Mouse (Mus musculus) G1E (cell line): ENCODE data around the gene Smg6. TPM values are rescaled to one million over a fixed set of nuclear protein-coding genes. Genes with fewer than 3 reads are reported as not detected.
"Not testable (repeated sequence)": the region's sequence is repeated elsewhere in the genome, so short reads cannot be mapped to it uniquely, and the experiment has no call there.

Experiments
- ATAC-seq: 2 replicates; pipeline ENCODE4 v1.8.0; 2016; ENCODE audit warnings: mild to moderate bottlenecking; ENCODE audit not compliant: insufficient number of reproducible peaks, poor library complexity, low FRiP score, severe bottlenecking; ENCODE audit errors: extremely low read depth
- DNase-seq: peaks from one replicate; pipeline ENCODE4 v3.0.0; 2012; ENCODE audit warnings: low spot score
- H3K27me3 ChIP-seq: 2 replicates; pipeline ENCODE4 v1.6.1; 2012; ENCODE audit warnings: mild to moderate bottlenecking, low read length, inconsistent platforms; ENCODE audit not compliant: insufficient read depth
- H3K36me3 ChIP-seq: replicated peaks from 2 replicates; pipeline ENCODE3; 2012; ENCODE audit warnings: mild to moderate bottlenecking, inconsistent platforms
- H3K4me1 ChIP-seq: 2 replicates; pipeline ENCODE4 v1.6.1; 2012; ENCODE audit warnings: low read depth, low read length, inconsistent platforms, mixed read lengths; ENCODE audit not compliant: insufficient read depth
- H3K4me3 ChIP-seq: 2 replicates; pipeline ENCODE4 v1.5.1; 2012; ENCODE audit warnings: low read depth, mild to moderate bottlenecking, inconsistent platforms, low read length, moderate library complexity, mixed read lengths
- H3K9me3 ChIP-seq: replicated peaks from 2 replicates; pipeline ENCODE4 v1.6.1; 2012; ENCODE audit warnings: inconsistent platforms
- CTCF ChIP-seq: IDR thresholded peaks from 2 replicates; pipeline ENCODE4 v1.5.1; 2012; ENCODE audit warnings: low read depth, low read length, inconsistent platforms, mixed read lengths
- GATA1 ChIP-seq: IDR thresholded peaks from 2 replicates; pipeline ENCODE4 v1.6.1; 2012; ENCODE audit warnings: borderline replicate concordance, low read length, inconsistent platforms, mixed read lengths
- GATA2 ChIP-seq: IDR thresholded peaks from 2 replicates; pipeline ENCODE4 v1.6.1; 2012; ENCODE audit warnings: low read depth, low read length, inconsistent platforms, borderline replicate concordance
- POLR2AphosphoS5 ChIP-seq: IDR thresholded peaks from 2 replicates; pipeline ENCODE4 v1.6.1; 2012; ENCODE audit warnings: low read depth, low read length, inconsistent platforms; ENCODE audit not compliant: insufficient replicate concordance
- TAL1 ChIP-seq: conservative IDR thresholded peaks from 2 replicates; pipeline ENCODE4 v1.6.1; 2012; ENCODE audit warnings: low read depth, low read length, inconsistent platforms, mixed read lengths
- polyA plus RNA-seq: library from polyadenylated mRNA; stranded (reverse); fragments of >175 nt; gene quantifications from 2 replicates; pipeline ENCODE4 v1.2.3, GENCODE M21; 2012
- total RNA-seq, 2 experiments: library from RNA; stranded (forward) in 1 of 2; stranded (reverse) in 1 of 2; fragments of 200-1000 nt in 1 of 2; fragments of >200 nt in 1 of 2; fragmentation: Nextera tagmentation in 1 of 2; gene quantifications; 2 replicates each; pipeline ENCODE4 v1.2.3; 2014 to 2017

Smg6 gene
- total and polyA plus RNA-seq, 3 experiments: 17.4 to 54.3 (median 42.1) TPM

DNA sequence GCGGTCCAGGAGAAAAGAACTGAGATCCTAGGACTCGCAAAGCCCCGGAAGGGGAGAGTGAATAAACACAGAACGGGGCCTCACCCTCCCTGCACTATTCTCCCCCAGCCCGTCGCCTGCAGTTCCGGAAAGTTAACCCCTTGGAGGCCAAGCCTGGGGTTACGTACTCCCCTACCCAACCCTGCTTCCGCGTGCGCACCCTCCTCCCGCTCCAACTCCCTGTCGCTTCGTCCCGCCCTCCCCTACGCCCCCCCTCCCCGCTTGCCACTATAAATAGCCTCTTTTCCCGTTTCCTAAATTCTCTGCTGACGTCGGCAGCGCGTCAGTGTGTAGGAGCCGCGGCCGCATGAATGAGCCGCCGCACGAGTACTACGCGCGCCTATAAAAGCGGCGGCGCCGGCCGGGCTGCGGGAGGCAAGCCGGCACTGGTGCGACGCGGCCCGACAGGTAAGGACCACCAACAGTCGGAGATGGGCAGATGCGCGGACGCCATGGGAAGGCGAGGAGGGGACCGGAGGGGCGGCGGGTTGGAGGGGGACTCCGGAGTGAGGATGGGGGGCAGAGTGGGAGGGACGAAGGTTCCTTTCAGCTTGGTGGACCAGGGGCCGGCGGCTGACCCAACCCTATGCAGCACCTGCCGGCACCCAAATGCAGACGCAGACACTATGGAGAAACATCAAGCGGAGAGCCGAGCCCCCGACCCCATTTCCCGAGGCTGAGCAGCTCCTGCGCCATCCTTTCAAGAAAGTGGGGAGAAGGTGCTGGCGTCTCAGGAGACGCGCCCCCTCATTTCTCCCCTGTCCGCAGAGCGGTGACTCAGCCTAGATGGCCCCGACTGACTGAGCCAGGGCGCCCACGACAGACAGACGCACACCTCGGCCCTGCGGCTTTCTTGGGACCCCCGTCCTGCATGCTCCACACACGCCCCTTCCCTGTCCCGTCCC is 246.8 kb downstream of the Smg6 start:
- no peak for DNase-seq
- peaks cover 52% of the 10 kb centered on the region for H3K27me3 ChIP-seq
- peaks cover 38% of the 10 kb centered on the region for H3K4me1 ChIP-seq
- peaks cover 20% of the 10 kb centered on the region for H3K36me3 ChIP-seq
- peak overlapping the region; percentile 73 for H3K4me3 ChIP-seq
- H3K9me3 ChIP-seq: peaks cover 42% of the 10 kb centered on the region
- no peak for ATAC-seq
- TF ChIP-seq TAL1 (no peak), CTCF (no peak), GATA2 (no peak), GATA1 (no peak), POLR2AphosphoS5 (no peak)

DNA sequence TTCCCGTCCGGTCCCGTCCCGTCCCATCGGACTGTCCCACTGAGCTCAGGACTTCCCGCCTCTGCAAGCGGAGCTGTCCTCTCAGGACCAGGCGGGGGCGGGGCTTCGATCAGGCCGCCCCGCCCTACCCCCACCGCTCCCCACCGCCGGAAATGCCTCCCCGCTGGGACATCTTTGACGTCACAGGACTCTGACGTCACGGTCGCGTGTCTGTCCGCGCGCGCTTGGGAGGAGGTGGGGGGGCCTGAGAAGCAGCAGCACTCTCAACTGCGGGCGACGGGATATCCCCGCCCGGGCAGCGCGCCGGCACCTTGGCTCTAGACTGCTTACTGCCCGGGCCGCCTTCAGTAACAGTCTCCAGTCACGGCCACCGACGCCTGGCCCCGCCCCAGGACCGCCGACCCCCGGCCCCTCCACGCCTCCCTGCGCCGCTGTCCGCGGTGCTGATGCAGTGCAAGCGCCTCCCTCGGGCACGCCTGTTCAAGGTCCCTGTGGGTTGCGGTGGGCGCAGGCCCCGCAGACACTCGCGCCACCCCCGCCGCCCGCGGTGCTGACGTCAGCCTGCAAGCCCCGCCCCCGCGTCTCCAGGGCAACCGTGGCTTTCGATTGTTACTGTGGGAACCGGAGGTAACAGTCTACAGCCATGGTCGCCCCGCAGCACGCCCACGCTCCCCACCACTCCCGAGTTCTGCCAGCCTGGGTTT is 247.6 kb downstream of the Smg6 start:
- TF ChIP-seq CTCF (no peak), POLR2AphosphoS5 (no peak), TAL1 (no peak), GATA2 (no peak), GATA1 (no peak)
- Histone ChIP-seq H3K27me3 (peaks cover 49% of the 10 kb centered on the region), H3K36me3 (peaks cover 27% of the 10 kb centered on the region), H3K9me3 (peaks cover 34% of the 10 kb centered on the region), H3K4me1 (peaks cover 46% of the 10 kb centered on the region), H3K4me3 (peak overlapping the region; percentile 73)
- DNase-seq (peak; percentile 85), ATAC-seq (no peak)

DNA sequence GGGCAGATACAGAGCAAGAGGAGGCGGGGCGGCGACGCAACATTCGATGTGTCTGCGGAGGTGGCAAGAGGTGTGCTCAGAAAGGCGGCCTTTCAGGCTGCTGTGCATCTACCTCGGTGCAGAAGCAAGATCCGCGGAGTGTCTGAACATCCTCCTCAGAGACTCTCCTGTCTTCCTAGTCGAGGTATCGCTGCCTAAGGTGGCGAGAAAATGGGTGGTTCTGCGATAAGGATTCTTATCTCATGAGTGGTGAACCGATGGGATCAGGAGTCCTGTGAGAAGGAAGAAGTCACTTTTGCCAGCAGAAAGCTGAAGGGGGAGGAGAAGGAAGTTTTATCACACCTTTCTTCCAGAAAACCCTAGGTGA is 248.2 kb downstream of the Smg6 start:
- no peak for TF ChIP-seq POLR2AphosphoS5
- TF ChIP-seq GATA2: no peak
- no peak for TF ChIP-seq CTCF
- no peak for TF ChIP-seq TAL1
- TF ChIP-seq GATA1: no peak
- peaks cover 47% of the 10 kb centered on the region for H3K27me3 ChIP-seq
- no peak for DNase-seq
- H3K4me3 ChIP-seq: peak overlapping the region; percentile 73
- ATAC-seq: no peak
- peaks cover 48% of the 10 kb centered on the region for H3K4me1 ChIP-seq
- H3K36me3 ChIP-seq: peaks cover 28% of the 10 kb centered on the region
- H3K9me3 ChIP-seq: peaks cover 28% of the 10 kb centered on the region

DNA sequence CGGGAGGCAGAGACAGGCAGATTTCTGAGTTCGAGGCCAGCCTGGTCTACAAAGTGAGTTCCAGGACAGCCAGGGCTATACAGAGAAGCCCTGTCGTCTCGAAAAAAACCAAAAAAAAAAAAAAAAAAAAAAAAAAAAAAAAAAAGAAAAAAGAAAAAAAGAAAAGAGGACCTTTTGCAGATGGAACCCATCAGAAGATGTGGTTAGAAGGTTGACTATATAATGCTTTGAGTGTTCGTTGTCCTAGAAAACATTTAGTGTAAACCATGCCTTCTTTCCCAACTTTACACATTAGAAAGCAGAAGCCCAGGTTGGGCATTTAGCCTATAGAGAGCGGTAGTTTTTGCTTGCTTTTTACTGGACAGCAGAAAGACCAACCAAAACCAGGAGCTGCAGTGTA is 249.0 kb downstream of the Smg6 start:
- not testable (repeated sequence) for H3K4me3 ChIP-seq, DNase-seq, ATAC-seq
- Histone ChIP-seq H3K36me3 (peaks cover 35% of the 10 kb centered on the region), H3K4me1 (peaks cover 50% of the 10 kb centered on the region), H3K9me3 (peaks cover 22% of the 10 kb centered on the region), H3K27me3 (peaks cover 40% of the 10 kb centered on the region)

DNA sequence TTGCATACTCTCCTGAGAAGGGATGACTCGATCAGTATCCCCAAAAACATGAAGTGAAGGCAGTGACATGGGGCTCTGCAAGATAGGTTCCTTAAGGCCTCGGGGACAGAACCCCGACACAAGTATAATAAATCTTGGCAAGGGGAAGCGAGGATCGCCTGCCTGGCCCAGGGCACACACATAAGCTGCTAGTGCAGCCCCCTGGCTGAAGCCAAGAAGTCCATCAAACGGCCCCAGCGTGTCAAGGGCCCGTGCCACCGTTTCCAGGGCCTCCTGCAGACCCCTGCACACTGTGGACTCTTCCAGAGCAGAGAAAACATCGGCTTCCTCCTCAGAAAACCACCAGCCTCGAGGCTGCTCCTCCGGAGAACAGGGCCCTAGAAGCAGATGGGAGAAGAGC is 252.4 kb downstream of the Smg6 start:
- H3K4me1 ChIP-seq: peaks cover 40% of the 10 kb centered on the region
- no peak for TF ChIP-seq TAL1
- no peak for TF ChIP-seq GATA2
- TF ChIP-seq GATA1: no peak
- no peak for TF ChIP-seq CTCF
- no peak for TF ChIP-seq POLR2AphosphoS5
- H3K9me3 ChIP-seq: no peaks in the 10 kb centered on the region
- H3K36me3 ChIP-seq: peaks cover 69% of the 10 kb centered on the region
- DNase-seq: no peak
- H3K4me3 ChIP-seq: peak overlapping the region; percentile 83
- no peak for ATAC-seq
- peaks cover 5% of the 10 kb centered on the region; the same call in 1 of the 2 replicates for H3K27me3 ChIP-seq

DNA sequence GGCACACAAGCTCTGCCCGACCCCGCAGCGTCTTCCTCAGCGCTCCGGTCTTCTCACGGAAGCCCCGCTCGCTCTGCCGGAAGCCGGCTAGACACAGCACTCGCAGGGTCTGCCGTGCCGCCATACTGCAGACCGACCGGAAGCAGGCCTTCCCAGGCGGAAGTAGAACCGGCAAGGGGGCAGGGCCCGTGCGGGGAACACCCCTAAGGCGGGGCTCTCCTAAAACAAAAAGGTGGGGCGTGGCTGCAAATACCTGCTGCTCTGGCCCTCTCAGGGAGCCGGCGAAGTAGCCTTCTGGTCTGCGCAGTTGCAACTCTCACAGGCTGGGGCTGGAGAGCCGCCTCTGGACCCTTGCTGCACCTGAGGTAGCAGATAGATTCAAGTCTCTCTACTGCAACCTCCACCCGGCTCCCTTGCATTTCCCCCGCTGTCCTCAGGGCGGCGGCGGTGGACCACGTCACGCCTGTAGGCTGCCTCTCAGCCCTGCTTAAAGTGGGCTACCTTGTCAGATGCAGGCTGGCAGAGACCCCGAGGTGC is 253.1 kb downstream of the Smg6 start, which contains the start of gene Ovca2:
TSS of gene Ovca2 (minus strand) at position 164 of the 537 bp plus-strand sequence.
- Histone ChIP-seq H3K4me1 (peaks cover 32% of the 10 kb centered on the region), H3K4me3 (peak within 1 kb of the TSS; percentile 83), H3K36me3 (peaks cover 76% of the 10 kb centered on the region), H3K27me3 (peaks cover 1% of the 10 kb centered on the region; the same call in 1 of the 2 replicates), H3K9me3 (no peaks in the 10 kb centered on the region)
- peak; percentile 90 for ATAC-seq
- peak; percentile 93 for DNase-seq
- peak; percentile 70 for TF ChIP-seq CTCF
- no peak for TF ChIP-seq POLR2AphosphoS5
